Mouse (Mus musculus) gastrocnemius, postnatal 4 days (tissue): ENCODE results near the gene Gm17651. TPM values are rescaled to one million over a fixed set of nuclear protein-coding genes. Genes with fewer than 3 reads are reported as not detected.

Experiments used
- DNase-seq, 2 experiments: peaks; one replicate each; pipeline ENCODE4 v3.0.0; 2021 to 2022; ENCODE audit warnings: low spot score in 2 of 2, mixed read lengths in 2 of 2
- total RNA-seq, 2 experiments: library from RNA; stranded (reverse); gene quantifications; 2 replicates each; pipeline ENCODE4 v1.2.3; 2021

The Gm17651 gene
- total RNA-seq, 2 experiments from 2014 or later: not detected

DNA sequence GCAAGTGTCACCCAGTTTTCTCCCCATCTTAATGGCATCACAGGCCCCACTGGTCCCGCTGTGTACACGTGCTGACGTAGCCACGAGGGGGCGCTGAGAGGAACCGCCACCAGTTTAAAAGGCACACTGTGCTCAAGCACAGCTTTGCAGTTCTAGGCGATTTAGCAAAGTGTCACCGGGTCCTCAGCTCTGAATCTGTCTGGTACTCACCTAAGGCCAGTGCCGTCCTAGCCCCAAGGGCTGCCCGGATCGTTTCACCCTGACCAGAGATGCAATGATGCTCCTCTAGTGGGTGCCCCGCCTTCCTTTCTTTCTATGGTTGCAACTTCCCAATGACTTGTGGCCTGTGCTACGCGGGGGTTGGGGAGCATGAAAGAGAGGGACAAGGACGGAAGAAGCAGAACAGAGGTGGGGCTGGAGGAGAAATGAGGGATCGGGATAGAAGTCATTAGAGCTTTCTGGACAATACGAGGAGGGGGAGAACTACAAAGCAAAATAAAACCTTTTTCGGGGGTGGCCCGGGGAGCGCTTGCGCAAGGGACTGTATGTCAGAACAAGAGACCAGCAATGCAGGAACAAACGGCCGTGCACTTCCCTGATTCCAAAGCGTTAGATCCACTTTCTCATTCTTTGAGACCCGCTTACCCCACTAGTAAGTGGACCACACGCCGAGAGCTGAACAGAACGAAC, 6.3 kb upstream of the Gm17651 start:
- DNase-seq: peak; percentile 51 to 75

DNA sequence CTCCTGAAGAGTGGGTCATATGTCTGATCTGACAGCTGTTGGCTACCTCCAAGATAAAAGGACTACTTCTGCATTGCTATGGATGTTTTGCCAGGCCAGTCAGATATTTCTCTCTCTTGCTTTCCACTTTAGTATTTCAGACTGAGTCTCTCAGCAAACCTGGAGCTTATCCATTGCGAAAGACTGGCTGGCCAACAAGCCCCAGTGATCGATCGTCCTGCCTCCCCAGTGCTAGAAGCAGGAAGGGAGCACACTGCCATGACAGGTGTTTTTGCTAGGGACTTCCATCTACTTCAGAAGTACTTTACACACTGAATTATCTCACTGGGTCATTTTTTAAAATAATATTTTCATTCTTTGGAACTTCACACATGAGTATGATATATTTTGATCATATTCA, 3.9 kb upstream of the Gm17651 start:
- no peak for DNase-seq

DNA sequence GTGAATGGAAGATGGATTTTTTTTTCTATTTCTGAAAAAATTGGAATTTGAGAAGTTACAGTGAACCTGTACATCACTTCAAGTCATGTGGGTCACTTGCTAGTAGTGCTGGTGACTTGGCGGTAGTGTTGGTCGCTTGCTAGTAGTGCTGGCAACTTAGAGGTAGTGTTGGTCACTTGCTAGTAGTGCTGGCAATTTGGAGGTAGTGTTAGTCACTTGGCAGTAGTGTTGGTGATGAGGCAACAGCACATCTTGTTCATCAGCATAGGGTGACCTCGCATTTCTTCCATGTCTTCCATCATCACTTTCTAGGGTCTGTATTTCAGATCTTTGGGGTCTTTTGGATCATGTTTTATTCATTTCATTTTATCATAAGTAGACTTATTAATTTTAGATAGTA, 1.6 kb upstream of the Gm17651 start:
- DNase-seq: no peak

DNA sequence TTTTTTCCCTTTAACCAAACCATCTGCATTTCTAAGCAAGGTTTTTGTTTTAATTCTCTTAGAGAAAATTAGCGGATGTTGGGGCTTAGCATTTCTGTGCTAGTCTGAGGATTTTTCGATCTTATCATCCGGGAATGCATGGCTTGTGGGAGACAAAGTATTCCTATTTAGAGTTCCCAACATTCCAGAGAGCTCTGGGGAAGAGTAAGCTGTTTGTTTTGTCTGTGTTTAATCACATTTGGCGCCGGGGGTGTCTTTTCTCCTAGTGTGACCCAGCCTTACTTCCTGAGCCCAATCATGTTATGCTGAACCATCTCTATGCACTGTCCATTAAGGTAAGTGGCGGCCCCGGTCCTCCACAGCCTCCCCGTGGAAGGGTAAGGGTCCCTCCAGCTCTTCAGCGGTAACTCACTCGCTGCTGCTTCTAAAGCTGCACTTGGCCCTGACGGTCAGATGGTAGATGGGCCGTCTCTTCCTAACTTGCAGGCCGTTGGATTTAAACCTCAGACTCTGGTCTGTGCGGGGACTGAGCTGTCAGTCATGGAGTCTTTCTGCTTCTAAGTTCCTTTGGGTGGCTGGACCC, 7.3 kb downstream of the Gm17651 start:
- no peak for DNase-seq

DNA sequence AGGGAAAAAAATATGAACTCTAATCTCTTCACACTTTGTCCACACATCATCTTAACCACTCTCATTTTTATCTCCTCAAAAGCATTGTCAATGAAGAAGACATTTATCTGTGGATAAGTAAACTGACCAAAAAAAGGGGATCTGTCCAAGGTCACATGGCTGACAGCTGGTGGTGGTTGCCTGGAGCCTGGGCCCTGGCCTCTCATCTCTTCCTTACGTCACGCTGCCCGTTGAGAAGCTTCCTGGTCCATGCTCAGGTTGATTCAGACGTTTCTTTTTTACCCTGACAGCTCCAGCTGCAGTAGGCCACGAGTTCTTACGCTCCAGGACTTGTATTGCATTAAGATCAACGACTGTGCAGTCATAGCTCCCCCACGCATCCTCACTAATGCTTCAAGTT, 8.3 kb downstream of the Gm17651 start:
- DNase-seq: no peak

DNA sequence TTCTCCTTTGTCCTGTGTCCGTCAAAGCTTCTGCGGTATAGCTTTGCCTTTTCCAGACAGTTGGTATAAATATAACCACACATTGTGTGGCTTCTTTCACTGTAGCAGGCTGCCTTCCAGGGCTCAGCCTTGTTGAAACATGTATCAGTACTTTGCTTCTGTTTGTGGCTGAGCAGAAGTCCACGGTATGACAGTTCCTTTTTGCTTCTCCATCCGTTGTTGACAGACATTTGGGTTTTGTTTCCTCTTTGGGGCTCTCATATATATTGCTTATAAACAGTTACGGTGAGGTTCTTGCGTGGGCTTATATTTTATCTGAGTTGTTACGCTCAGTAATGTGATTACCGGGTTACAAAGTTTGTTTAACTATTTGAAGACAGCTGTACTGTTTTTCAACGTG, 9.0 kb downstream of the Gm17651 start:
- no peak for DNase-seq

DNA sequence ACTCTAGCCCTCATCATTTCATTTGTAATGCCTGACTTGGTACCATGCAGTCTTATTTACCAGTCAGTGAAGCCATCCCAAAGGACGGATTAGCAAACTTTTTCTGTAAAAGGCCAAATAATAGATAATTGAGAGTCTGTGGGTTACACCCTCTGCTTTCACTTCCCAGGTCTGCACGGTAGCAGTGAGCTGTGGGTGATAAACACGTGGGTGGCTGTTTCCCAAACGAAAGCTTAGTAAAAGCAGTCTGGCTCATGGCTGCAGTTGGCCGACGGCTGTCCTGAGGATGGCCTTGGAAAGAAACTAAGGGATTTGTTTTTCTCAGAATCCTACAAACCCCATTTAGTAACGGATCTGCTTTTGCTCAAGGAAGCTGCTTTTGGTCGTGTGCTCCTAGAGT, 13.3 kb downstream of the Gm17651 start:
- DNase-seq: no peak

DNA sequence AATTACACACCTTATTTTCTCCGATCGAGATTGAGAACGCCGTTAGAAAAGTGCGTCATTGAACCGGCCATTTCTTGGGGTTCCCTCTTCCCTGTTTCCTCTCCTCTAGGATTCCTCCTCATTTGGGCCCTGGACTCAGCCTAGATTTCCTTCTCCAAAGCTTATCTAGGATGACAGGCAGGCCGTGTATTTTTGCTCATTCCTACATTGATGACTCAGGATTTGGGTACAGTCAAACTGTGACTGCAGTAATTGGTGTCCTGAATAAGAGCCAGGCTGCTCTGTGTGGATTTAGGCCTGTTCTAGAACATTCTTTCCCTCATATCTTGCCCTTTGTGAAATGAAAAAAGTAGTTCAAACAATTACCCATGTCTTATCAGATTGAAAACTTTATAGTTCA, 14.7 kb downstream of the Gm17651 start:
- DNase-seq: no peak

DNA sequence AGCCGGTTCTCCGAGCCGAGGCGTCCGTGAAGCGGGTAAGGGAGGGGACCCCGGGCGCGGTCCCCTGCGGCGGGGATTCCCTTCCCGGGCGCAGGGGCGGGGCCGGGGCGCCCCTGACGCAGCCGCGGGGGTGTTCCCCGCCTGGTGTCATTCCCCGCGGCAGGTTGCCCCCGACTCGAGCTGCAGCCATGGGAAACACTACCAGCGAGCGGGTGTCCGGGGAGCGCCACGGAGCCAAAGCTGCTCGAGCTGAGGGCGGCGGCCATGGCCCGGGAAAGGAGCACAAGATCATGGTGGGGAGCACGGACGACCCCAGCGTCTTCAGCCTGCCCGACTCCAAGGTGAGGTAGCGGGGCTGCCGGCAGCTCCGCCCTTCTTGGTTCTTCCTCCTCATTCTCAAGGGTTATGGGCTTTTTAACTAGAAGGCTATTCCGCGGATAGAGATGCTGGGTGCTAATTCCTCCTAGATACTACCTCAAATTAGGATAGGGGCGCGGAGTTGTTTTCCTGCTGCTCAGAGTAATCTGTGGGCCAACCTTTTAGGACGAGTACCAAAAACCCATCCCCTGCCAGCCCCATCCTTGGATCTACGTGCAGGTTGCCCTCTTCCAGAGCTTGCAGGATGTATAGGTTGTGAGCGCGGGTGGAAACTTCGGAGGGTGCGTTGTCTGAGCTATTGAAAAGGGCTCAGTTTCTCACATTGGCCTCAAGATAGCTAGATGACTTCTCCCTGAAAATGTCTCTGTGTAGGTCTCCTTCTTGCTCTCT, 15.9 kb downstream of the Gm17651 start:
- peak in 1 of 2 experiments; percentile 49 for DNase-seq

DNA sequence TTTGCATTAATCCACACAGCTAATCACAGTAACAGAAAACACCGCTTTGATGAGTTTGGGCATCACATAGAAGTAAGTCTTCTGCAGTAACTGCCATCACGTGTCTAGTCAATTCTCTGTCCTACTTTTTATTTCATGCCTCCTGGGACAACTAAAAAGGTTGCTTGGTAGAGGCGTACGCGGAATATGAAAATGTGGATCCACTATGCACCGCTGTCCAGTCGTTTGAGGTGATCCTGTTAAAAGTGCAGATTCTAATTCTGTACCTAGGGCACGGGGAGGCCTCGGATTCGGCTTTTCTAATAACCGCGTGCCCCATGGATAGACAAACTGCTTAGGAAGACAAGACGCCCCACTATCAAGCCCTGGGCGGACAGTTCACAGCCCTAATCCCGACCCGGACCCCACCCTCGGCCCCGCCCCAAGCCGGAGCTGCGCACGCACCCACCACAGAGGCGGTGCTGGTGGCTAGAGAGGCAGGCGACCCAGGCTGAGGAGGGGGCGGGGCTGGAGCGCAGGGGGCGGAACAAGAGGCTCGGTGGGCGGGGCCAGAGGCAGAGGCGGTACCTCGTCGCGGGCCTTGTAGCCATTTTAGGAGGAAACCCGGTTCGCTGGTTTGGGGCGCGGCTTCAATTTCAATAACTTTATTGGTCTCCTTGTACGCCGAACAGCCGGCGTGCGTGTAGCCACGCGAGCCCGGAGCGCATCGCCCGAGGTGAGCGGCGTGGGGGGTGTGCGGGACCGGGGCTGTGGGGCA, 16.7 kb downstream of the Gm17651 start, which contains the start of gene Prkab2:
TSS of gene Prkab2 (plus strand) at position 539 of the 757 bp plus-strand sequence.
- peak; percentile 99 for DNase-seq

DNA sequence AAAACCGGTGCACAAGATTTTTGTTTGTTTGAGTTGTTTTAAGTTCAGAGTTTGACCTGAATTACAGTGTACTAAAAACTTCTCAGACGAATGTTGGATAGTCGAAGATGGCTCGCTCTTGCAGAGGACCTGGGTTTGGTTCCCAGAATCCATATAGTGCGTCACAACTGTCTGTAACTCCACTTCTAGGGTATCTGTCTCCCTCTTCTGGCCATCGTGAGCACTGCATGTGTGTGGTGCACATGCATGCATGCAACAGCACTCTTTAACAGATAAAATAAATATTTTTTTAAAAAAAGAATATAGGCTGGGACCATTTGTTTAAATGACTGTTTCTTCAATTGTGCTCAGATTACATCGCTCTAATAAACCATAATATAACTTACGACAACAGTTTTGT, 19.6 kb downstream of the Gm17651 start:
- no peak for DNase-seq

DNA sequence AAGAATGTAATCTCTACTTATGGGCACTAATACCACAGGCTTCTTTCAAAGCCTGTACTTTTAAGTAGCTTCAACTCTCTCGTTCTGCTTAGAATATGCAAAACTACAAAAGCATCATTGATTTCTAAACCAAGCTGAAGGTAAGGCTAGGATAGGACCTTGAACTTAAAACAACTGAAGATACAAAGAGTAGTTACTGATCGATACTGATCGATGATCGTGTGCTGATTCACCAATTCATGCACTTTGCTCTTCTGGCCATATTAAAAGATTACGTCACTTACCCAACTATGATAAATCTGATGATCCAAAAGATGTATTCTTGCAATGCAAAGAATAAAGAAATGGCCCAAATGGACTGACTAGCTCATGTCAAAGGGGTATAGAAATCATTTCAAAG, 20.7 kb downstream of the Gm17651 start:
- no peak for DNase-seq

DNA sequence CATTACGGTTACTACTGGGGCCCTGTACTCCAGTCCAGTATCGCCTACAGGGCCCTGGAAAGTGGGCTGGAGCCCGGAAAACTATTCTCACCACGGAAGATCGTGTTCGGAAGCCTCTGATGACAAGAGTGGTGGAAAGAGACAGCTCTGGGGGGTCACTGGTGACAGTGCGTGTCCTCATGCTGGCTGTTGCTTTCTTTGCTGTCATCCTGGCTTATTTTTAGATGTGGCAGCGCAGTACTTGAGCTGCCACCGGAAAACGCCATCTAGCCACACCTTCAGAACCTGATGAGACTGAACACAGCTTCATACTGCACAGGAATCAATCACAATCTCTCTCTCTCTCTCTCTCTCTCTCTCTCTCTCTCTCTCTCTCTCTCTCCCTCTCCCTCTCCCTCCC, 22.9 kb downstream of the Gm17651 start:
- no peak for DNase-seq

DNA sequence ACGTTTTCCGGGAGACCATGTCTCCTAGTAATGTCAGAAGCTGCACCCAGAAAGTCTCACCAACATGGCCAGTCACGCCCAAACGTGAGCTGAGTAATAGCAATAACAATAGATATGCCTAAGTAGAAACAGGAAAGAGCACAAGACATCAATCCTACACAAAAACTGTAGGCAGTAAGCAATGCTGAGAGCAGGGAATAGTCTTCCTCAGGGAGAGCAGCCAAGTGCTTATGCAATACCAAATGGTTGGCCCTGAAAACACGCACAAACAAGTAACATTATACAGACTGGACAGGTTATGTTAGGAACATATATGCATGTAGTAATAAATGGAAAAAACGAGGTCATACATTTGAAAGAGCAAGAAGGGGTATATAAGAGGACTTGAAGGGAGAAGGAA, 25.0 kb downstream of the Gm17651 start:
- no peak for DNase-seq

DNA sequence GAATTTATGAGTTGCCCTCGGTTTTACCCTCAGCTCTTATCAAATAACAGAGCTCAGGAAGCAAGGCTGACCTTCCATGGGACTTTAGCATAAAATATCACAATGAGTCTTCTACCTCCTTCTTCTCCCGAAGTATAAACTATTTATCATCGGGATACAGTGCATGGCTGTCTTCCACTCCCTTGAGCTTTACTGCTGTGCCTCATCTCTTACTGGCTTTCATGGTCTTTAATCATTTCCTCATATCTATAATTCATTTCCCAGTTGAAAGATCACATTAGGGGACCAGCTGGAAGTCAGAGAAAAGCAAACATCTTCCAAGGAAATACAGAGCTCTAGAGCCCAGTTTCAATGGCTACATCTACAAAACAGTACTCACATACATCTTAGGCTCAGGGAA, 25.5 kb downstream of the Gm17651 start:
- DNase-seq: no peak

DNA sequence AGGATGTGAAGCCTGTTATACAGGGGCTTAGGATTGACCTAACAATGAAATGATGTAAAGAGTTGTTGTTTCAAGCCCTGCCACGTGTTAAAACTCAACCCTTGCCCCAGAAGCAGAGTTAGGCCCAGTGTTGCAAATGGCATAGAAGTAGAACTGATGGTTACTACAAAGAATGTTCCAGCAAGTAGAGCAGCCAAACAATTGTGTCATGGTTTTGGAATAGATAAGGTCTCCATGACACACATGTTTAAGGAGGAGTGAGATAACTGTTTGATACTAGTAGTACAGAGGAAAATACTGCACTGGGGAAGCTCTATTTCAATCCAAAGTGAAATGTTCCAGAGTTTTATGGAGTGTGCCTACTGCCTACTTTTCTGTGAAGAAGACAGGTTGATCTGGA, 26.0 kb downstream of the Gm17651 start:
- no peak for DNase-seq

DNA sequence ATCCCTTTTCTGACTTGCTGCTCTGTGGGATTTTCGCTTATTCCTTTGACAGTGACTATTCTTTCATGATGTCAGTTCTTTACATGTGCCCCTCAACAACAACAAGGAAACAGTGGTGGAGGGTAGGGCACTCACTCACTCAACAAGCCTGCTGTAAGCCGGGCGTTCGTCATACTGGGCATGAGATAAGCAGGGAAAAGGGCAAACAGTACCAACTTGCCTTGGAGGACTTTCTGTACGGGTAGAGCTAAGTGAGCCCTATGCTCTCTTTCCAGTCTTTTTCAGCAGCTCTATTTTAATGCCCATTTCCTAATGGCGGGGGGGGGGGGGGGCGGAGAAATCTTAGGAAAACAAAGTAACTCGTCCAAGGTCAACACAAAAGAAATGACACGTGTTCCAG, 32.5 kb downstream of the Gm17651 start:
- DNase-seq: no peak

DNA sequence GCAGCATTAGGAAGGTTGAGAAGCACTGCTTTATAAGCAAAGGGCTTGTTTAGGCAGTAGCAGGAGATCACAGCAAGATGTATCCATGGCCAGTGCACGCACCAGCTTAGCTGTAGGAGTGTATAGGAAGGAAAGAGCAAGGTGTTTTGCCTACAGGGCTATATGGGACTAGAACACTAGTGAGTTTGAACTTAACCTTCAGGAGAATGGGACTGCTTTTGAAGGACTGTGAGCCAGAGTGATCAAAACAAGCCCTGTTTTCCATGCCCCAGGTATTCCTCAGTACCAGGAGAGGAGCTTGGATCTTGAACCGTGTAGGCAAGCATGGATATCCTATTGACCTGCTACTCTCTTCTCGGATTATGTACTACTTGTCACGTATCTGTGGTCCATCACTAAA, 33.1 kb downstream of the Gm17651 start:
- no peak for DNase-seq

DNA sequence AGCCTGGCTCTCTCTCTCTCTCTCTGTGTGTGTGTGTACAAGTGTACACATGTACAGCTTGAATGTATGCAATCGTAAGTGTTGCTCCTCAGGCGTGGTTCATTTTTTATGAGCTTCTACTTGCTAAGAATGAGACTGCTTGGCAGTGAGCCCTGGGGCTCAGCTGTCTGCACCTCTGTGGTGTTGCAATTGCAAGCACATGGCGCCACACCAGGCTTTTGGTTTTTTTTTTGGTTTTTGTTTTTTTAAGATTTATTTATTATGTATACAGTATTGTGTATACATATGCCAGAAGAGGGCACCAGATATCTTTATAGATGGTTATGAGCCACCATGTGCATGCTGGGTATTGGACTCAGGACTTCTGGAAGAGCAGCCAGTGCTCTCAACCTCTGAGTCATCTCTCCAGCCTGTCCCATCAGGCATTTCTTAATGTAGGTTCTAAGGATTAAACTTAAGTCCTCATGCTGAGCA, 40.2 kb downstream of the Gm17651 start:
- peak; percentile 26 to 58 for DNase-seq

DNA sequence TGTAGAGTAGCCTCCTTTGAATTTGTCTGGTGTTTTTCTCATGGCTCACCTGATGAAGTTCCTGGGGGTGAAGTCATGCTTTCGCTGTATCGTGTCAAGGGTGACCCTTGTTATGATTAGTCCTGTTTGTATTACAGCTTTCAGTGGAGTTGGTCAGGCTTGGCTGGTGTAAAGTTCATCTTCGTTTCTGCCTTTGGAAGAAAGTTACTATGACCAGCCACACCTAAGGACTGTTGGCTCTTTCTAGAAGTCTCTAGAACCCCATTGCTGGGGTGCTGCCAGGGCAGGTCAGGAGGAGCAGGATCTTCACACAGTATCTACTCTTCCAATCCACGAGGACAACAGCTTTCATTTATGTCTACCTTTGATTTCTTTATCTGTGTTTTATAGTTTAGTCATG, 41.0 kb downstream of the Gm17651 start:
- no peak for DNase-seq

DNA sequence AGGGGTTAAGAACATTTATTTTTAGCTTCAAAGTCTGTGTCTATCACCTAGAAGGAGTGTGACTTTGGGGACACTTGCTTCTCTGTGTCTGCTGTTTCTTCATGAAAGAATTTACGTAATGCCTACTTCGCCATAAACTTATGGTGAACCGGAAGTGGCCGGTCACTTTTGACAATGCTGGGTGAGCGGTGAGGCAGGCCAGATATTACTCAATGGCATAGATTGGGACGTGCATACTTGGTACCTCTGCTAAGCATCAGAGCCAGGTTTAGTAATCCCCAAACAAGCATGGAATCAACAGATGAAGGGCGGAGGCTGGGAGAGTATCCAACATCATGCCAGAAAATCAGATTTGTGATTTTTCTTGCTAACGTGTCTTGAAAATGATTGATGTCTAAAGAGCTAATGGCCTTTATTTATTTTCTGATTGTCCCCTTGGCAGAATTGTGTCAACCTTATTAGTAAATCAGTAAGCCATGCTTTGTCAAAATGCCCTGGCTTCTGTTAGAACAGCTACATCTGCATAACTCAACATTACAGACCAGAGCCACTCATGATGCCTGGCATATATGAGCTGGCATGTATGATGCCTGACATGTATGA, 43.1 kb downstream of the Gm17651 start:
- no peak for DNase-seq
